Mouse (Mus musculus) heart, adult 2 months (tissue): ENCODE measurements at regions not wholly inside any gene's neighbourhood (a gene's known extent, or its start where the extent isn't known, plus 50 kb on each side); places are given as distances from the start of the nearest gene placed in this dataset.

Source experiments
- CTCF ChIP-seq: fragments of 200-600 bp; IDR thresholded peaks from 2 replicates; pipeline ENCODE4 v1.8.1; 2022; ENCODE audit warnings: antibody characterized with exemption, mild to moderate bottlenecking, moderate library complexity
- EP300 ChIP-seq: fragments of 200-500 bp; IDR thresholded peaks from 2 replicates; pipeline ENCODE4 v1.6.1; 2011; ENCODE audit warnings: low read depth, low read length, control low read depth; ENCODE audit not compliant: insufficient read depth
- POLR2A ChIP-seq: fragments of 200-500 bp; IDR thresholded peaks from 2 replicates; pipeline ENCODE4 v1.6.1; 2011; ENCODE audit warnings: mild to moderate bottlenecking, low read depth, low read length, control low read depth; ENCODE audit not compliant: insufficient read depth

- TF ChIP-seq POLR2A (no peak), CTCF (no peak), EP300 (no peak)
These were observed 69.0 kb upstream of the Ercc4 start for GRCm38 (mm10) chr16:13040312-13041100.
